Mouse (Mus musculus): ENCODE measurements at regions not wholly inside any gene's neighbourhood (a gene's known extent, or its start where the extent isn't known, plus 50 kb on each side); places are given as distances from the start of the nearest gene placed in this dataset.
A peak's percentile ranks its signal among the peaks of the same experiment; 100 is the strongest.
"Not testable (repeated sequence)": the region's sequence is repeated elsewhere in the genome, so short reads cannot be mapped to it uniquely, and the experiment has no call there.

DNA sequence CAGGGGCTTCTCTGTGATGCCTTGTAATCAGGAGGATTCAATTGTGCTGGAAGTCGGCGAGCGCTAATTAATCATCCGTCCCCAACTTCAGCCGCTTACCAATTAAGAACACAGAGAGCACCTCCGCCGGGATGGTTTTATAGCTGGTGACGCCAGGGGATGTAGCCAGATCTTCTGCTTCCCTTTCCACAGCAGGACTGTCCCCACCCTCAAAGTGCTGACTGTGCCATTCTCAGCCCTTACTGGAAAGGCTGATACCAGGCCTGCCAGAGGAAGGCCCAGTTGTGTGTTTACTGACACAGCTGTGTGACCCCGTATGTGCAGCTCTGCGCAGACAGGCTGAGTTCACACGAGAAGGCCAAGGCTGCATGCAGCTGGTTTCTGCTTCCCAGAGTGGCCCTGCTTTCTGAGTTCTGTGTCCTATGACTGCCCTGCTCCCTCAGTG is 59.9 kb upstream of the Bend4 start:
- no peaks in the 10 kb centered on the region for H3K27me3 ChIP-seq (ENCODE audit: low read depth, poor library complexity, severe bottlenecking)
- peaks cover 6% of the 10 kb centered on the region for H3K4me1 ChIP-seq
- no peak for DNase-seq (ENCODE audit: low spot score)
- H3K27ac ChIP-seq (replicated peaks) = no peak overlapping the region
- no peak overlapping the region for H3K4me3 ChIP-seq
- H3K36me3 ChIP-seq = no peaks in the 10 kb centered on the region
- no peaks in the 10 kb centered on the region for H3K9me3 ChIP-seq (replicated peaks)
- 83% methylated on average over 11 of the region's 11 CpGs for WGBS

DNA sequence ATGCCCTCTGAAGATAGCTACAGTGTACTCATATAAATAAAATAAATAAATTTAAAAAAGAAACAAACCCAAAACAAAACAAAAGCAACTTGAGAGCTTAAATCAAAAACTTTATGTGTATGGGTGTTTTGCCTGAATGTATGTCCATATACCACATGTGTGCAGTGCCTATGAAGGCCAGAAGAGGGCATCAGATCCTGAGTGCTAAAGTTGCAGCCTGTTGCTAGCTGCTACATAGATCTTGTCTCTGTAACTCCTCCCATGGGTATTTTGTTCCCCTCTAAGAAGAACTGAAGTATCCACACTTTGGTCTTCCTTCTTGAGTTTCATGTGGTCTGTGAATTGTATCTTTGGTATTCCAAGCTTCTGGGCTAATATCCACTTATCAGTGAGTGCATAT is 62.6 kb upstream of the Bend4 start:
- not testable (repeated sequence) for H3K9me3 ChIP-seq (replicated peaks); DNase-seq (ENCODE audit: low spot score)

DNA sequence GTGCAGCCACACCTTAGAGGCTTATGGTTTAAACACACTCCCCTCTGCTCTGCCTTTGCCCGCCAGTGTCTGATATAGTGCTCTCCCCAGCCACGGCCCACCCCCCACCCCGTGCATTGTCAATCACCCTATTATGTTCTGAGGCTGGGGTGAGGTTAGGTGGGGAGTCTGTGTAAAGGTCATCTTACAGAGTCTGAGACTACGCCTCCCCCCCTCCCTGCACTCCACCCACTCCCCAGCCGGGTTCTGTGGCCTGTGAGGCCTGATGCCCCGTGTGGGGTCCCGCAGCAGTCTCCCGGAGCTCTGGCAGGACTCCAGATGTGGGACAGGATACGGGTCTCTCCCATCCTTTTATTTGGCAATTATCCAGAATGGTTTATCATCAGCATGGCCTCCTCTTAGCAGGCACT is 64.8 kb upstream of the Bend4 start:
- H3K4me1 ChIP-seq = peaks cover 8% of the 10 kb centered on the region
- no peak overlapping the region for H3K27ac ChIP-seq (replicated peaks)
- H3K36me3 ChIP-seq = no peaks in the 10 kb centered on the region
- no peak for DNase-seq (ENCODE audit: low spot score)
- WGBS = 40% methylated on average over 9 of the region's 9 CpGs
- no peaks in the 10 kb centered on the region for H3K9me3 ChIP-seq (replicated peaks)
- no peaks in the 10 kb centered on the region for H3K27me3 ChIP-seq (ENCODE audit: low read depth, poor library complexity, severe bottlenecking)
- H3K4me3 ChIP-seq = no peak overlapping the region

More for the DNA sequence above, 62.6 kb upstream of the Bend4 start:
- not testable (repeated sequence) for H3K4me1 ChIP-seq; H3K27me3 ChIP-seq (ENCODE audit: low read depth, poor library complexity, severe bottlenecking); H3K4me3 ChIP-seq; H3K36me3 ChIP-seq; H3K27ac ChIP-seq (replicated peaks)

DNA sequence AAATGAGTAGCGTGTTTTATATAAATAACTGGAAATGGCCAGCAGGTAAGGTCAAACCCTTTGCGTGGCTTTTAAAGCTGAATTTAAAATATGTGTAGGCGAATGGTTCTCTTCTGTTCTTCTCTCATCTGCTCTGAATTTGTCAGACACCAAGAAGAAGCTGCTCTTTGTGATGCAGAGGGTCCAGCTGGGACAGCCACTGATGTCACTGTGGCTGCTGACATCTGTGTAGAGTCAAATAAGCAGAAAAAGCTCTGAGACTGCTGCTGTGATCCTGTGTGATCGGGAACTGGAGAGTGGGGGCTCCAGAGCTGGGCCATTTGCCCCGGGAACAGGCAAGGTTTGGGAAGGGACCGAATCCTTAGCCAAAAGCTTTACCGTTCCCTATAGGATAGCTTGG is 68.6 kb upstream of the Bend4 start:
- H3K36me3 ChIP-seq = no peaks in the 10 kb centered on the region
- H3K4me3 ChIP-seq = no peak overlapping the region
- H3K27me3 ChIP-seq (ENCODE audit: low read depth, poor library complexity, severe bottlenecking) = no peaks in the 10 kb centered on the region
- no peak for DNase-seq (ENCODE audit: low spot score)
- H3K9me3 ChIP-seq (replicated peaks) = no peaks in the 10 kb centered on the region
- no peak overlapping the region for H3K27ac ChIP-seq (replicated peaks)
- peaks cover 8% of the 10 kb centered on the region for H3K4me1 ChIP-seq
- 85% methylated on average over 7 of the region's 7 CpGs for WGBS

DNA sequence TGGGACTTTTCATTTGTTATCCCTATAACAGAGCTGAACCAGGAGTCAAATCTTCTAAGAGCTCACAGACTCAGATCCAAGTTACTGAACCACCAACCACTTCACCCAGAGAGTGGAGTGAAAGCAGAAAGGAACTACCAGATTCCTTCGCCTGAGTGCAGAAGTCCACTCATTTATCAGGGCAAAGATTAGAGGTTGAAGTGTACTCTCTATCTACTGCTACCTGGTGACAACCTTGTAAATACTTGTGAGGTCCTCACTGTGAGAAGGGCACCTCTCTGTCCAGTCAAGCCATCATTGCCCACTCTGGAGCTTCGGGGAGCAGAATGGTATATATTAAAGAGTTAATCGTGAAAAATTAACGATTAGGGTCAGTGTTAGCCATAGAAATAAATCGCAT is 87.4 kb upstream of the Shisa3 start:
- Histone ChIP-seq H3K4me1 (no peaks in the 10 kb centered on the region), H3K4me3 (no peak overlapping the region), H3K9me3 (replicated peaks) (no peaks in the 10 kb centered on the region), H3K27me3 (ENCODE audit: low read depth, poor library complexity, severe bottlenecking) (no peaks in the 10 kb centered on the region), H3K27ac (replicated peaks) (no peak overlapping the region), H3K36me3 (no peaks in the 10 kb centered on the region)
- no peak for DNase-seq (ENCODE audit: low spot score)
- 93% methylated on average over 5 of the region's 5 CpGs for WGBS

DNA sequence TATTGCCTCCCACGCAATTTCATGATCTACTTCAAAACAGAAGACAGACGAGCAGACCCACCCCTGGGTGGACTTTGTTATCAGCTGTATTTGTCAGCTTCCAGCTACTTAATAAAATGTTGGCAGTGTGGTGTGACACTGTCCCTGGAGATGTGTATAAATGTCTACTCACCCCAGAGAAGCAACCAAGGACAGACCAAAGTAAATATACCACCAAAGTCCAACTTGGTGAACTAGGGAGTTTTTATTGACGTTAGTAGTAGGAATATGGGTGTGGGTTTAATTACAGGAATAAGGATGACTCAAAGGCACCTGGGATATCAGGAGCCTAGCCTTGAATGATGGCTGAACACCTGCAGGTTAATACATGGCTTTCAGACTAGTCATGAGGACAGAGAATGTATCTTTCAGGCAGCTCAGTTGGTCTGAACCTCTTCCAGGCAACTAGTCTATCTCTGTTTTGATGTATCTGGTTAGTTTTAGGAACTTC is 86.2 kb upstream of the Shisa3 start:
- H3K27me3 ChIP-seq (ENCODE audit: low read depth, poor library complexity, severe bottlenecking) = no peaks in the 10 kb centered on the region
- no peak overlapping the region for H3K4me3 ChIP-seq
- H3K4me1 ChIP-seq = no peaks in the 10 kb centered on the region
- 85% methylated on average over 3 of the region's 3 CpGs for WGBS
- H3K36me3 ChIP-seq = no peaks in the 10 kb centered on the region
- DNase-seq (ENCODE audit: low spot score) = no peak
- no peak overlapping the region for H3K27ac ChIP-seq (replicated peaks)
- no peaks in the 10 kb centered on the region for H3K9me3 ChIP-seq (replicated peaks)

DNA sequence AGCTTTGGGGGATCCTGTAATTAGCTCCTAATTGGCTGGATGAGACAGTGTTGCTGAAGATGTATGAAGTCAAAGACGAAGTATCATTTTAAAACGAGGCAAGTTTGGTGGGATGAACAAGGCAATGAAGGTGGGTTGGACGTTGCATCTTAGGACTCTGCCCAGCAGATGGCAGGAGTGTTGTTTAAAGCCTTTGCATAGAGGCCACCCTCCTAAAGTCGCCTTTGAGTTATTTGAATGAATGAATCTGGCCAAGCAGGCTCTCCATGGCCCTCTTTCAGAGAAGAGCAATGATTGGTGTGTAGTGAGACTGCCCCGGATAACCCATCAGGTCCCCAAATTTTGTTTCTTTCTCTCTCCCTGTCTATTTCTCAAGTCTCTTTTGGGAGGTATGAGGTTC is 77.5 kb upstream of the Shisa3 start:
- H3K4me3 ChIP-seq = no peak overlapping the region
- 64% methylated on average over 5 of the region's 5 CpGs for WGBS
- H3K9me3 ChIP-seq (replicated peaks) = no peaks in the 10 kb centered on the region
- DNase-seq (ENCODE audit: low spot score) = no peak
- H3K27me3 ChIP-seq (ENCODE audit: low read depth, poor library complexity, severe bottlenecking) = peaks cover 37% of the 10 kb centered on the region
- peaks cover 11% of the 10 kb centered on the region for H3K4me1 ChIP-seq
- no peak overlapping the region for H3K27ac ChIP-seq (replicated peaks)
- H3K36me3 ChIP-seq = no peaks in the 10 kb centered on the region

DNA sequence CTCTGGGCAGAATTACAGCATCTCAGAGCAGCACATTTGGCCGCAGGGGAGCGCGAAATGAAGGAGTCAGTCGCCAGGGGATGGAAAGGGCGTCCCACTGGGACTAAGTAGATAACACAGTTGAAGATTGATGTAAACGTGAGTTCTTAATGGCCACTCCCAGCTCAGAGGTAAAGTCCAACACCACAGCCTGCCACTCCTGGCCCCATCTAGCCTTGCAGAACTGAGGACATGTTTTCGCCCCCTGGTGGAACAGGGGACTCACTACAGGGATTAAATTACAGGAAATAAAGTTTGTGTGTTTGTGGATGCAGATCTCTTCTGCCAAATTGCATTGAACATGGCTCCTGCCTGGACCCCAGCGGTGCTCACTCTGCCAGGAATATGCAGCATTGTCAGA is 76.7 kb upstream of the Shisa3 start:
- no peaks in the 10 kb centered on the region for H3K36me3 ChIP-seq
- DNase-seq (ENCODE audit: low spot score) = peak; percentile 40
- H3K27ac ChIP-seq (replicated peaks) = no peak overlapping the region
- H3K4me3 ChIP-seq = no peak overlapping the region
- H3K9me3 ChIP-seq (replicated peaks) = no peaks in the 10 kb centered on the region
- peaks cover 39% of the 10 kb centered on the region for H3K27me3 ChIP-seq (ENCODE audit: low read depth, poor library complexity, severe bottlenecking)
- WGBS = 36% methylated on average over 8 of the region's 8 CpGs
- peaks cover 11% of the 10 kb centered on the region for H3K4me1 ChIP-seq

DNA sequence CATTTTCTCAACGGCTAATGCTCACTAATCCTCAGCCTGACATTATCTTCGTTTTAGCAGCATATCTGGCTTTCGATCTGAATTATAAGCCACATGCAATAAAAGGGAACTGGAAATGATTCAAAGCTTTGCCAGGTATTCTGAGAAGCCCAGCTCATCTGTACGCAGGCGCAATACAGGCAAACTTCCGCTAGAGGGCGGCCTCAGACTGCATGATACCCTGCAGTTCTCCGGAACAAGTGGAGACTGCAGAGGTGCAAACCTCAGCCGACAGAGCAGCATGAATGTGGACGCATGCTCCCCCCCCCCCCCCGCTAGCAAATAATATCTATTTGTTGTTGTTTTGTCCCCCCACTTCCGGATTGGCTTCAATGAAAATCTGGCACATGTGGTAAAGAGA is 75.3 kb upstream of the Shisa3 start:
- whole genome bisulfite sequencing = 4% methylated on average over 12 of the region's 12 CpGs
- H3K9me3 ChIP-seq (replicated peaks) = no peaks in the 10 kb centered on the region
- no peaks in the 10 kb centered on the region for H3K36me3 ChIP-seq
- peak overlapping the region; percentile 39 for H3K4me3 ChIP-seq
- peak; percentile 88 for DNase-seq (ENCODE audit: low spot score)
- H3K4me1 ChIP-seq = peaks cover 11% of the 10 kb centered on the region
- H3K27me3 ChIP-seq (ENCODE audit: low read depth, poor library complexity, severe bottlenecking) = peaks cover 46% of the 10 kb centered on the region
- H3K27ac ChIP-seq (replicated peaks) = 0 out of 2 replicates have a peak overlapping the region, but pooled peaks have one; percentile 52

DNA sequence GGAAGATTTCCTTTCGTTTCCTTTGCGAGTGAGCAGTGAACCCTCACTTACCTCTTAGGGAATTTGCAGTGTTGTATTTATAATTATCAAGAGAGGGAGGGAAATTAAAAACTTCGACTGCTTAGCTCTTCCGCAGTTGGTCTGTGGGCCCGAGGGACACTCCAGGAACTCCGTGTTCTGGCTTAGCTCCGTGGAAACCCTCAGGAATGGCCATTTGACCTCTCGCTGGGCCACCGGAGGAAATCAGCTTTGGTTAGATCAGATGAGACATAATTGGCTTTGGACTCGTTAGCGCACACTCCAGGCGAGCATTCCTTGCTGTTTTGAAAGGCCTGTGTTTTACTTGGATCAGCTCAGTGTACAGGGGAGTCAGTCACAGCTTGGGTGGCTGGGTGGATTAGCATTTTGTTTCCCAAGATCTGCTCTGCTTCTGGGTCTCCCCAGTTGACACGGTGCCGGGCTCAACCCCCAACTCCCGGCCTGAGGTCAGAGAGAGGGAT is 74.9 kb upstream of the Shisa3 start:
- 22% methylated on average over 15 of the region's 15 CpGs for WGBS

DNA sequence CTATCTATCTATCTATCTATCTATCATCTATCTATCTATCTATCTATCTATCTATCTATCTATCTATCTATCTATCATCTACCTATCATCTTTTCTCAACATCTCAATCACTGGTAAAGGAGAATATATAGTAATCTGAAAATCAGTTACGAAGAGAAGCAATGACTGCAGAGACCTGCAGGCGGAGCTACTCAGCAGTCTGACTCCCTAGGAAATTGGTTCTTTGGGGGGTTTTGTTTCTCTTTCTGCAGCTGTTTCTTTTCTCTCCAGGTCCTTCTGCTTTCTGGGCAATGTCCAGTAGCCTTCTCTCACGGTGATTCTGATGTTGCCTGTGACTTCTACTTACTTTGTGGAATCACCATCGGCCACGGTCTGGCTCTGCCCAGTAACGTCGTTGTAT is 73.6 kb upstream of the Shisa3 start:
- DNase-seq (ENCODE audit: low spot score) = no peak
- no peak overlapping the region for H3K4me3 ChIP-seq
- H3K27me3 ChIP-seq (ENCODE audit: low read depth, poor library complexity, severe bottlenecking) = peaks cover 48% of the 10 kb centered on the region
- 86% methylated on average over 7 of the region's 7 CpGs for WGBS
- H3K4me1 ChIP-seq = peaks cover 11% of the 10 kb centered on the region
- H3K9me3 ChIP-seq (replicated peaks) = no peaks in the 10 kb centered on the region
- no peaks in the 10 kb centered on the region for H3K36me3 ChIP-seq
- H3K27ac ChIP-seq (replicated peaks) = no peak overlapping the region

More for the DNA sequence above, 74.9 kb upstream of the Shisa3 start:
- Histone ChIP-seq H3K9me3 (replicated peaks) (no peaks in the 10 kb centered on the region), H3K4me1 (peaks cover 11% of the 10 kb centered on the region), H3K27me3 (ENCODE audit: low read depth, poor library complexity, severe bottlenecking) (peaks cover 48% of the 10 kb centered on the region), H3K4me3 (peak overlapping the region; percentile 39), H3K27ac (replicated peaks) (peak overlapping the region; percentile 52; the same call in 1 of the 2 replicates), H3K36me3 (no peaks in the 10 kb centered on the region)
- DNase-seq (ENCODE audit: low spot score) = peak; percentile 40

DNA sequence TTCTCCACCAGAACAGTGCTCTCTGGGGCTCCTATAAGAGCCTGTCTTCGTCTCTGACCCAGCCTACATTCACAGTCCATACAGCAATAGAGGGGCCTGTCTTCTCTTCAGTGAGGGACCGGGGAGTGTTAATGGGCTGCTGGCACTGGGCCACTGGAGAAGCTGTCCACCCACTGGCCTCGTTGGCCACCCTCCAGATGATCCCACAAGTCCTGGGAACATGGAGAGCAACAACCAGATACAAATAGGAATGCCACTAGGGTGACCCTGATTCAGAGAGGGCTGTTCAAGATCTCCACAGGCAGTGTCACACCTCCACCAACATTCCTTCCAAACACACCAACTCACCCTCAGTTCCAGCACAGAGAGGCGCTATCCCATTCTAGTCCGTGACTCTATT is 69.7 kb upstream of the Shisa3 start:
- WGBS = 89% methylated on average over 5 of the region's 5 CpGs
- H3K9me3 ChIP-seq (replicated peaks) = no peaks in the 10 kb centered on the region
- H3K27ac ChIP-seq (replicated peaks) = no peak overlapping the region
- peaks cover 5% of the 10 kb centered on the region for H3K4me1 ChIP-seq
- H3K36me3 ChIP-seq = no peaks in the 10 kb centered on the region
- H3K27me3 ChIP-seq (ENCODE audit: low read depth, poor library complexity, severe bottlenecking) = peaks cover 29% of the 10 kb centered on the region
- no peak overlapping the region for H3K4me3 ChIP-seq
- no peak for DNase-seq (ENCODE audit: low spot score)

DNA sequence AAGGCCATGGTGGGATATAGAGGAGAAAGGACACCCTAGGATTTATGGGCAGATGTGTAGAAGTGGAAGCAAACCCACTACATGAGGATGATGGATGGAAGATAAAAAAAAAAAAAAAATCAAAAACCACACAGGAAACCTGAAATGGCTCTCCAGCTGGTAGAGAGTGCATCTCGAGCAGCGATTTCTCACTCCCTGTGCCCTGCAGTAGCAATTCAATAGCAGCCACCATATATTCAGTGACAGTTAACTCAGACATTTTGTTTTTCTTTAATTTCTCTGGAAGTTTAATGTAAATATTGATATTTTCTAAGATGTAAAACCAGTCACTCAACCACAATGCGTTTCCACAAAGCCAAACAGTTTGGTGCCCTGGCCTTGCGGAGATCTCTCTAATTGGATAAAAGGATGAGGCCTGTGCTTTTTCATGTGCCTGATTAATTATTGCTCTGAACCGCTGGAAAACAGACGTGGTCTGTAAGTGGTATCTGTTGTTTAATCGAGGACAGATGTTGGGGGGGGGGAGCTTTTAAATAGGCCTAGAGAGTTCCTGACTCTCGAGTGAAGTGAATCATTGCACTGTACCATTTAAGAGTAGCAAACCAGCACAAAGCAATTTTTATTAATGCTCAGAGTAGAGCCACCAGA is 68.0 kb upstream of the Shisa3 start:
- H3K4me1 ChIP-seq = no peaks in the 10 kb centered on the region
- no peaks in the 10 kb centered on the region for H3K36me3 ChIP-seq
- no peak overlapping the region for H3K4me3 ChIP-seq
- 79% methylated on average over 8 of the region's 8 CpGs for WGBS
- H3K27me3 ChIP-seq (ENCODE audit: low read depth, poor library complexity, severe bottlenecking) = peaks cover 15% of the 10 kb centered on the region; the same call in 1 of the 2 replicates
- no peak for DNase-seq (ENCODE audit: low spot score)
- no peak overlapping the region for H3K27ac ChIP-seq (replicated peaks)
- H3K9me3 ChIP-seq (replicated peaks) = no peaks in the 10 kb centered on the region
